Mouse (Mus musculus): ENCODE data around the gene Txnrd2. TPM values are rescaled to one million over a fixed set of nuclear protein-coding genes. Genes with fewer than 3 reads are reported as not detected.

Txnrd2 gene
- polyA plus RNA-seq (2014; fragmentation: Illumina TruSeq; extraction: RNeasy Lipid Tissue Mini Kit (QIAGEN cat#74804); ENCODE audit: low read depth, low replicate concordance): 16.5 TPM

DNA sequence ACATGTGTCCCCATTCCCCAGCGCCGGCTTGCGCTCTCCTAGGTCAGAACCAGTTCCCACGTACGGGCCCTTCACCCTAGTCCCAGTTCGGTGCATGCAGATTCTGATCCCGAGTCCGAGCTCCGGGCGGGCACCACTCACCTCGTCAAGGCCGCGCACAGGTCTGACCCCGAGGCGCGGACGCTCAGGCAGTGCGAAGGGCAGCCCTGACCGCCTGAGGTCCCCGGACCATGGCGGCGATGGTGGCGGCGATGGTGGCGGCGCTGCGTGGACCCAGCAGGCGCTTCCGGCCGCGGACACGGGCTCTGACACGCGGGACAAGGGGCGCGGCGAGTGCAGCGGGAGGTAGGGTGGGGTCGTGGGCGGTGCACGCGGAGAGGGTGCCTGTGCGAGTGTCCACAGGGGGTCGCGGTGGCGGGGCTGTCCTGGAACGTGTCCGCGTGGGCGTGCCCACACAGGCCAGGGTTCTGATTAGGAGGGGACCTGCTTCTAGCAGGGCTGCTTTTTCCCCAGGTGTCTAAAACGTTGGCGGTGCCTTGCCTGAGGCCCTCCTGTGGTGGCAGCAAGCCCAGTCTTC, at the start of gene Txnrd2:
Gene Txnrd2 (plus strand): TSS at position 170 of the 577 bp plus-strand sequence.

DNA sequence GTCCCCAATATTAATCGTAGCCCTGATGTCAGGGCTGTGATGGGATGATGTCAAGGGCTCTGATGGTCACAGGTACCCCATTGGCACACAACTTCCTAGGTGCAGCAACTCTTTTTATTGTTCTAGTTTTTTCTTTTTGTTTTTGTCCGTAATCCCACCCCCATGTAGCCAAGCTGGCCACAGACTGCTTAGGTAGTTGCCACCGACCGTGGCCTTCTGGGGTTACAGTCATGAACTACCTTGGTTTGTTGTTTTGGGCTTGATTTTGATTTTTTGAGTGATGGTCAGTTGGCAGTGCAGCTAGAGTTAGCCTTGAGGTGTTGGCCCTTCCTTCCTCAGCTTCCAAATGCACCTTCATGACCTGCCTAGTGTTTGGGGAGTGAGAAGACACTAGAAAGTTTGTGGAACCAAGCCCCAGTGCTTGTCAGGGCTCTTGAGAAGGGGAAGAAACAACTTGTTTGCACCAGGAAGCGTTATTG, 657 bp downstream of the Txnrd2 start, which contains the start of gene Comt:
Gene Comt (minus strand): TSS at position 51 of the 479 bp plus-strand sequence.

DNA sequence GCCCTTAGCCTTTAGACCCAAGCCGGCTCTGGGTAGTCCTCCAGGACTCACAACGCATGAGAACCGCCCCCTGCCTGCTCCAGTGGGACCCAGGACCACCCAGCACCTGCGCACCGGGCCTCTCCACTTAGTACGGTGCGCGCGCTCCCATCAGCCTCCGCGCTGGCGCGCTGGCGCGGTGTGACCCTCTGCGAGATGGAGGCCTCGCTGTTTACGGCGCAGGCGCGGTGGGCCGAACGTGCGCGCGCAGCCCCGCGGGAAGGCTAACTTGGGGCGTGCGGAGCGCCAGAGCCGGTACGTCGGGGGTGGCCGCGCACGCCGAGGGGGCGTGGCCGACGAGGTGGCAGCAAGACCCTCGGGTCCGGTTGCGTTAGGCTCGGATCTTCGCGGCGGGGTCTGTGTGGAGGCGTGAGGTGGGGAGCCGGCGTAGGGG, 72.4 kb downstream of the Txnrd2 start, which contains the start of the genes Gnb1l and Rtl10:
Gene Gnb1l (plus strand): TSS at position 156 of the 433 bp plus-strand sequence.
Gene Rtl10 (plus strand): TSS at position 344 of the 433 bp plus-strand sequence.

Other genes with a start within 250 kb of the Txnrd2 start
- gene Ccdc188, start 208.5 kb upstream of the Txnrd2 start, polyA plus RNA-seq (2014; fragmentation: Illumina TruSeq; extraction: RNeasy Lipid Tissue Mini Kit (QIAGEN cat#74804); ENCODE audit: low read depth, low replicate concordance): 1.2 TPM
- gene Zdhhc8, start 191.2 kb upstream of the Txnrd2 start, polyA plus RNA-seq (2014; fragmentation: Illumina TruSeq; extraction: RNeasy Lipid Tissue Mini Kit (QIAGEN cat#74804); ENCODE audit: low read depth, low replicate concordance): 22.6 TPM
- 49.6 TPM for gene Trmt2a, start 177.7 kb upstream of the Txnrd2 start, polyA plus RNA-seq (2014; fragmentation: Illumina TruSeq; extraction: RNeasy Lipid Tissue Mini Kit (QIAGEN cat#74804); ENCODE audit: low read depth, low replicate concordance)
- gene Ranbp1, start 177.7 kb upstream of the Txnrd2 start, polyA plus RNA-seq (2014; fragmentation: Illumina TruSeq; extraction: RNeasy Lipid Tissue Mini Kit (QIAGEN cat#74804); ENCODE audit: low read depth, low replicate concordance): 78.9 TPM
- 0.79 TPM for gene Gm49776, start 168.1 kb upstream of the Txnrd2 start, polyA plus RNA-seq (2014; fragmentation: Illumina TruSeq; extraction: RNeasy Lipid Tissue Mini Kit (QIAGEN cat#74804); ENCODE audit: low read depth, low replicate concordance)
- gene Dgcr8, start 137.1 kb upstream of the Txnrd2 start, polyA plus RNA-seq (2014; fragmentation: Illumina TruSeq; extraction: RNeasy Lipid Tissue Mini Kit (QIAGEN cat#74804); ENCODE audit: low read depth, low replicate concordance): 17.6 TPM
- 24.3 TPM for gene Tango2, start 78.3 kb upstream of the Txnrd2 start, polyA plus RNA-seq (2014; fragmentation: Illumina TruSeq; extraction: RNeasy Lipid Tissue Mini Kit (QIAGEN cat#74804); ENCODE audit: low read depth, low replicate concordance)
- gene Arvcf, start 78.2 kb upstream of the Txnrd2 start, polyA plus RNA-seq (2014; fragmentation: Illumina TruSeq; extraction: RNeasy Lipid Tissue Mini Kit (QIAGEN cat#74804); ENCODE audit: low read depth, low replicate concordance): 37.1 TPM
- 220 TPM for gene Comt, start 468 bp downstream of the Txnrd2 start, polyA plus RNA-seq (2014; fragmentation: Illumina TruSeq; extraction: RNeasy Lipid Tissue Mini Kit (QIAGEN cat#74804); ENCODE audit: low read depth, low replicate concordance)
- 5.4 TPM for gene Gnb1l, start 72.3 kb downstream of the Txnrd2 start, polyA plus RNA-seq (2014; fragmentation: Illumina TruSeq; extraction: RNeasy Lipid Tissue Mini Kit (QIAGEN cat#74804); ENCODE audit: low read depth, low replicate concordance)
- 2.5 TPM for gene Rtl10, start 72.5 kb downstream of the Txnrd2 start, polyA plus RNA-seq (2014; fragmentation: Illumina TruSeq; extraction: RNeasy Lipid Tissue Mini Kit (QIAGEN cat#74804); ENCODE audit: low read depth, low replicate concordance)
- gene Tbx1, start 164.3 kb downstream of the Txnrd2 start, polyA plus RNA-seq (2014; fragmentation: Illumina TruSeq; extraction: RNeasy Lipid Tissue Mini Kit (QIAGEN cat#74804); ENCODE audit: low read depth, low replicate concordance): 0.97 TPM
- gene Gp1bb, start 196.0 kb downstream of the Txnrd2 start, polyA plus RNA-seq (2014; fragmentation: Illumina TruSeq; extraction: RNeasy Lipid Tissue Mini Kit (QIAGEN cat#74804); ENCODE audit: low read depth, low replicate concordance): not detected
- 4.1 TPM for gene Gm49601, start 200.0 kb downstream of the Txnrd2 start, polyA plus RNA-seq (2014; fragmentation: Illumina TruSeq; extraction: RNeasy Lipid Tissue Mini Kit (QIAGEN cat#74804); ENCODE audit: low read depth, low replicate concordance)
- 12.1 TPM for gene Sept5, start 203.6 kb downstream of the Txnrd2 start, polyA plus RNA-seq (2014; fragmentation: Illumina TruSeq; extraction: RNeasy Lipid Tissue Mini Kit (QIAGEN cat#74804); ENCODE audit: low read depth, low replicate concordance)

Data from adipose tissue, adult 10 weeks (tissue).